Mouse (Mus musculus): Measurements from ENCODE around the gene Map4k3. TPM values are rescaled to one million over a fixed set of nuclear protein-coding genes. Genes with fewer than 3 reads are reported as not detected.
A peak's percentile ranks its signal among the peaks of the same experiment; 100 is the strongest.

Gene Map4k3
- total RNA-seq, 2 experiments from 2014 or later, result 8.7 to 10.0 TPM

DNA sequence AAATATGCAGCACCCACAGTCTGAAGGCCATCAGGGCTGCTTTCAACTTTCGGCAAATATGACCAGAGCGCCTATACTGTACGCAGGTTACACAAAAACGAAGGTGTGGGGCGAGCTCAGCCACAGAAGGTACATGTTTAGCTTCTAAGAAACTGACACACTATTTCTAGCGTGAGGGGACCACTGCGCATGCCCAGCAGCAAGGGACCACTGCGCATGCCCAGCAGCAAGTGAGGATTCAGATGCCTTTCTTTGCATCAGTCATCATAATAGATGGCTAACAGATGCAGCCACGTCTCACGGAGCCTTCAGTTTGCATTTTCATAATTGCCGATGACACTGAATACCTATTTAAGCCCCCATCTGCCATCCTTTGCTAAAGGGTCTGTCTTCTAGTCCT lies 39.6 kb downstream of the Map4k3 start:
- no peak for ATAC-seq (replicated peaks; ENCODE audit: poor library complexity)

DNA sequence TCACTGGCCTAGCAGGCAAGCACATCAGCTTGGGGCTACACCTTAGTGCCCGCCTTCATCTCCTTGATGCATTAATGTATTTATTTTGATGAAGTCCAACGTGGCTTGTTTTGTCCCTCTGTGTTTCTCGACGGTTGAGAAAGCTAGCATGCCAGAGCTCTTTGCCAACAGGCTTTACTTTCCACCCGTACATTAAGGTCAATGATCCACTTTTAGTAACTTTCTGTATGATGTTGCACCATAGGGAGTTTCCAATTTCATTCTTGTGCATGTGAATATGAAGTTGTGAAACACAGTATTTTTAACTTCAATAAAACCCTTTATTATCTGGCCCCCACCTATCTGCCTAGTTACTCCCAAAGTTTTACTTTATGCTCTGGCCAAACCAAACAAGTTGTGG lies 42.2 kb downstream of the Map4k3 start:
- ATAC-seq (replicated peaks; ENCODE audit: poor library complexity), result no peak

DNA sequence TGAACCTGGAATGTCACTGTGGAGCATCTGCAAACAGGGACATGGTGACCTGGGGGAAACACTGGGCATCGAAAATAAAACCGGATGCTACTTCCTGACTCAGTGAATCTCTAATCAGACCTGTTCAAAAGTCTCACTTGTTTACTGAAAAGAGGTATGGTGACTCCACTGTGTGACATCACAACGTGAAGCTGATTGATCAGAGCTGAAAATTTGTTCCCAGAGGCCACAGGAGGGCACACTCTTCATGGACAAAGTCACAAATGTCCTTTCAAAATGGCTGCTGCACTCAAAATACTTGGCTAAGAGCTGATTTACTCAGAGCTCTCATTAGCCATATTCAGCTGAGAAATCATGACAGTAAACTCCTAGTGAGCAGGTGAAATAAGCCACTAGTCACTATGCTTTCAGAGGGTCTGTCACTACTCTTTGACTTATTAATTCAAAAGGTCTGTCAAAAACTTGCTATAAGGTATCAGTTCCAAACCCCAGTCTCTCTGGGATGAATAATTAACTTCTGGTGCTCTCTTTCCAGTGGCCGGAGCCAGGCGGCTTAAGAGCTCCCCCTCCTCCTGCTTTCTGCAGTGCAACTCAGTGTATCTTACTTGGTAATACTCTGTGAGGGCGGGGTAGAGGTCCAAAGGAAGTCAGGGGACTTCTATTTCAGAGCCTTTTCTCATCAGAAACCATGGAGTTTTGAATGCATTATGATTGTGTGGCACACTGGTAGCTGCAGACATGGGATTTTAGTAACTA lies 44.3 kb downstream of the Map4k3 start:
- ATAC-seq (replicated peaks; ENCODE audit: poor library complexity), result peak; percentile 66

DNA sequence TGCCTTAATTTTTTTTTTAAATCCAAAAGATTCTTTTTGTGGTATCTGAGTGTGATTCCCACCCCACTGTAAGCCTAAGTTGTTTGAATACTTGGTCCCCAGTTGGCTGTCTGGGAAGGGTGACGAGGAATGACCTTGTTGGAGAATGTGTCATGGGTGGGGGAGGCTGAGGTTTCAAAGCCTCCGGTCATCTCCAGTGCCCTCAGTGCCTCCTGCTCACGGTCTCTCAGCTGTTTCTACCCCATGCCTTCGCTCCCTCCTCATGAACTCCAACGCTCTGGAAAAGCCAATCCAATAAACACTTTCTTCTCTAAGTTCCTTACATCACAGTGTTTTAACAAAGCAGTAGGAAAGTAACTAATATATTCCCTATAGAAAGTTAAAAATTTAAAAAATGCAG lies 45.2 kb downstream of the Map4k3 start:
- no peak for ATAC-seq (replicated peaks; ENCODE audit: poor library complexity)

DNA sequence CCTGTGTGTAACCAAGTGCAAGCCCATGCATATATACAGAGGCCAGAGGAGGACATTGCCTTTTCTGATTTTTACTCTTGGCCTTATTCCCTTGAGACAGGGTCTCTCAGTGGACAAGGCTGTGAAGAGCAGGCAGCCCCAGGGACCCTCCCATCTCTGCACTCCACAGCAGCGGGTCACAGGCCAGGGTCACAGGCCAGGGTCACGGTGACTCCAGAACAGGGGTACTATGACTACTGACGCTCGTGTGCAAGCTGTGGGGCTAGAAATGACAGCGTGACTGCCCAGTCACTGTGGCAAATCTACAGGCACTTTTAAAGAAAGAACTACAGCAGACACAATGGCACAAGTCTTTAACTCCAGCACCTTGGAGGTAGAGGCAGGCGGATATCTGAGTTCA lies 50.1 kb downstream of the Map4k3 start:
- no peak for ATAC-seq (replicated peaks; ENCODE audit: poor library complexity)

DNA sequence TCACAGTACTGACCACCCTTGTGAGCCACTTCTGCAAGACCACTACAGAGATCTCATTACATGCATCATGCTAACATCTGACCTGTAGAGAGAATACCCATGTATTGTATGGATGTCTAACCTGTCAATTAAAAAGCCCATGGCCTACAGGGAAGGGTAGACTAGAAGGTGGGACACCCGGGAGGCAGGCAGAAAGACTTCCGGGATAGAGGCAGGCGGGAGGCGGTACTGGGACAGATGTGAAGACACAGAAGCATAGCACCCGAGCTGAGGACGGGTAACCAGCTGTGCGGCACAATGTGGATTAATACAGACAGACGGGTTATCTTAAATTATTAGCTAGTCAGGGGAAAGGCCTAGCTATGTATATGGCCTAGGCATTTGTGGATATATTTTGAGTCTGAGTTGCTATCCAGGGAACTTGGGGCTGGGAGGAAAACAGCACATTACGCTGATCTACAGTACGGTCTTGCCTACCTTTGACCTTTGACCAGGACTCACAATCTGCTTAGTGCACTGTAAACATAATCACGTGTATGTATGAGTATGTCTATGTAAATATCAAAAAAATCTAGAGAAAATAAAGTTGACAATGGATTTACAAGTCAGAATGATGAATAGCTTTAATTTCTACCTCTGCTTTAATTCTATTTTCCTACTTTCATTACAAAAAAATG lies 51.3 kb downstream of the Map4k3 start:
- ATAC-seq (replicated peaks; ENCODE audit: poor library complexity), result no peak

DNA sequence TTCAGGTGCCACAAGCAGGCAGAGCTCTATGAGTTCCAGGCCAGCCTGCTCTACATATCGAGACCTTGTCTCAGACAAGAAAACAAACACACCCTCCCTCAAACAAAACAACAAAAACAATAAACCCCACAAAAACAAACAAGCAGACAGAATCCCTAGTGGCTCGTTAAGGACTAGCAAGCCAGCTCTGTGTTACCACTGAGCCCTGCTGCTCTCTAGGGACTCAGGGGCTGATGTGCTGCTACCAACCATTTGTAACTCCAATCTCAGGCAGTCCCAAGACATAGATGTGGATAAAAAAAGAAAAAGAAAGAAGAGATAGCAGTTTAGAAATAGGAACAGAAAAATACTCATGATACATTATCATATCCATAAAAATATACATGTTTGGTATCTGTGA lies 52.1 kb downstream of the Map4k3 start:
- ATAC-seq (replicated peaks; ENCODE audit: poor library complexity), result no peak

DNA sequence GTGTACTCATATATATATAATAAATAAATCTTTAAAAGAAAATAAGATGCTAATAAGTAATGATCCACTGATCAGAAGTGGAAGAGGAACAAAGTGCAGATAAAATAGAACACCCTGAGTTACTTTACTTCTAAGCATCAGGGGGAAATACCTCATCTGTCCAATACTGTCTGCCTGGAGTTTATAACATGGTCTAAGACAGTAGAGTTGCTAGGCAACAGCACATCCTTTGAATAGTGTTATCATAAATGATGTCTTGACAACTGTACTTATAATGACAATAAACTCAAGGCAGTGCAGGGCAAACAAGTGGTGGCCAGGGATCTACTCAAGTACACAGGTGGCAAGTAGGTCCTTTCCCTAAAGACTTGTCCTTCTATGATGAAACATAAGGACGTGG lies 57.9 kb downstream of the Map4k3 start:
- no peak for ATAC-seq (replicated peaks; ENCODE audit: poor library complexity)

DNA sequence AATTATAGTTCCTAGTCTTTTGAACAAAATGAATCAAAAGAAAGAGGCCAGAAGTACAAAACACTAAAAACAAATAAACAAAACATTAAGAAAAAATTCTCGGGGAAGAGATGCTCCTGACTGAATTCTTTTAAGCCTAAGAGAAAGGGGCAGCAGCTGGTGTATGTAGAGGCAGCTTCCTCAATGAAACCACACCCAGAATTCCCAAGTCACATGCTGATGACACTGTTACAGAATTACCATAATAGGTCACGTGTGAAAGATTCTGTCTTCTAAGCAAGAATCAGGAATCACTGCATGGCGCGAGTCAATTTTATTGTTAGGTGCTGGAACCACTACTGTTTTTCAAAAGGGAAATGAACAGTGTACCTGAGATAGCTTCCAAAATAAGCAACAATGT lies 64.7 kb downstream of the Map4k3 start:
- no peak for ATAC-seq (replicated peaks; ENCODE audit: poor library complexity)

DNA sequence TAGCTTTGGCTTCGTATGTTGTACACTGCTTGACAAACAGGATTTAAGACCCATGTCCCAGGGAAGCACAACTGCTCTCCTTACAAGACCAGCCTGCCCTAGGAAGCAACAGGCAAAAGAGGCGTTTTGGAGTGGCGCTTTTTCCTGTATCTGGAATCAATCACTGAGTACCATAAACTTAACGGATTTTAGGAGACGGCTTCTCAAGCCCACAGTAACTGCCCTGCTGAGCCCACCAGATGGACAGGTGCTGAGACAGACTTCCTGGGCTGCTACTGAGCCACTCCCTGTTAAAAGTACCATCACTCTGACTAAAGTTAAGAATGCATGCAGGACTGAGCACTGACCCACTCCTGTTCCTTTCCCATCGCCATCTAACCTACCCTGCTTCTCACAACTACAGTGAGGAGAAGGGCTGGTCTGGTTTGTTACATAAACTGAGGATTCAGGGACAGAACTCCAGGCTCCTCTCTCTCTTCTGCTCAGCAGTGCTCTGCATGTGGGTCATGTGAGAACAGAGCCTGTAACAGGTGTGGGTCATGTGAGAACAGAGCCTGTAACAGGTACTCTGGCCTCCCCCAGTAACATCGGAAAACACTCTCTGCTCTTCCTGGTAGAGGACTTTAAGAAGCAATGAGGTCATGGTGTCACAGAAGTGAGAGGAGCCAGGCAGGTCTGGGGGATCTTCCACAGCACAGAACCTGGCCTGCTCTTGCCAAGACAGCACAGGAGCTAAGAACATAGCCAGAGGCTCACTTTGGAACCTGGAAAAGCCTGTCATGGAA lies 65.3 kb downstream of the Map4k3 start:
- no peak for ATAC-seq (replicated peaks; ENCODE audit: poor library complexity)

DNA sequence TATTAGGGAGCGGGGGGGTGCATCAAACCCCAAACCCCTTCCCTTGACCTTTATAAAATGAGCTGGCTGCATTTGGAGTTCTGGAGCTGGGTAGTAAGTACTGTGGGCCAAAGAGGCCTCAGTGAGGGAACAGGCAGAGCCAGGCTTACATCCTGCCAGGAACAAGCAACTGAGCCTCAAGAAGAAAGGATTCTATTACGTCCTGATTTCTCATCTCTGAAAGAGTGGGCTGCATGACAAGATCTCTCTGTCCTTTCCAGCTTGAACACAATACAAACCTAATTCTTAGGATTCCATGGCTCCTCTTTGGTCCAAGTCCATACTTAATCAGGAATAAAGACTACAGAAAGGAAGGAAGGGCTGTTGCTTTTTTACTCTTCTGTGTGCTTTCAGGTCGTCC lies 66.4 kb downstream of the Map4k3 start:
- no peak for ATAC-seq (replicated peaks; ENCODE audit: poor library complexity)

DNA sequence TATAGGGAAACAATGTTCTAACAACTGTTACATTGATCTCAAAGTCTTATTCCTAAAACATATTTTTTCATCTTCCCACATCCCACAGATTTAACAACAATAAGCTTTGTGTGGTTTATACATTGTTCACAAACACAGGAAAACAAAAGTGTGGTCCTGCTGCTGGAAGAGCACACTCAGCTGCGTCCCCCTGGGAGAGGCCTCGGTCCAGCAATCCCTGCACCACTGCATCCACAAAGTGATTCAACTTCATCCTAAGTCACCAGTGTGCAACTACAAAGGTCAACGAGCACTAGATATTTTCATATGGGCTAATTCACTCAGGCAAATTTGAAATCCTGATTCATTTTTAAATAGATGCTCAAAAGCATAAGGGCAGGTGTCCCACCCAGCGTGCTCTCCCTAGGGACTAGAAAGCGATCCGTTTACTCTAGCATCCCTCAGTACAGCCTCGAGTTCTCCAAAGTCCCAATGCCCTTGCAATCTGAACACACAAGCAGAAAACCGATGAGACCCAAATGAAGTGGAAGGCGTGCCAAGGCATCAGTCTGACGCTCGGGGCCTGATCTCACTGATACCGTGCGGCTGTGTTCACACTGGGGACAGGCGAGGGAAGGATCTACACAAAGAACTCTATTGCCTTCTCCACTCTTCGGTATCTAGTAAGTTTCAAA lies 67.4 kb downstream of the Map4k3 start:
- no peak for ATAC-seq (replicated peaks; ENCODE audit: poor library complexity)

DNA sequence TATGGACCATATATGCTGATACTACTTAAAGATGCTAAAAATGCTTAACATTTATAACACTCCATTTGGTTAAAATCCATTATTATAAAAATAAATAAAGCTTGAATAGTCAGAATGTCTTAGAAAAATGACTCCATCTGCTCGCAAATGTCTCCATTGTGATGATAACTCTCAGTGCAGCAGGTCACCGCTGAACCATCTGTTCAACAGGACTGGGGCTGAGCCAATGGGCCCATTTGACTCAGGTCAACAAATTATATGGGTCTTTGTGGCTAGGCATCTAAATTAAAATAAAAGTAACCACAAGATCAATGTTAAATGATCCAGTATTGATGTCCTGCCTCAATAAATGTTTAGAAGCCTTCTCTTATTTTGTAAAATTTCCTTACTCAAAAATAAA lies 68.1 kb downstream of the Map4k3 start:
- no peak for ATAC-seq (replicated peaks; ENCODE audit: poor library complexity)

DNA sequence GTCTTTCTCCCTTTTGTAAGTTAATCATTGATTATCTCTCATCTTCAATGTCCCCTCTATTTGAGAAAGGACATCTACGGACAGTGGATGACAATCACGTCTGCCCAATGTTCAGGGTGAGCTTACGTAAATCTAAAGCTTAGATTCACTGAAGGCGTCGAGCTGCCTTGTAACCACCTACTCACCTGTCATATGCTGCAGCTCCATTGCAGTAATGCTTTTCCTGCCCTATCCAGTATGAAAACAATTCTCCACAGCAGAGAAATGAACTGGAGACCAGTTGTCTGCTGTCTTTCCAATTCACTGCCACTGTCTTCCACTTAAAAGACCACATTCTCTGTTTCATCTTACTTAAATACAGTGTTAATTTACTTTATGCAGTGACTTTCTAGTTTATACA lies 68.5 kb downstream of the Map4k3 start:
- no peak for ATAC-seq (replicated peaks; ENCODE audit: poor library complexity)

DNA sequence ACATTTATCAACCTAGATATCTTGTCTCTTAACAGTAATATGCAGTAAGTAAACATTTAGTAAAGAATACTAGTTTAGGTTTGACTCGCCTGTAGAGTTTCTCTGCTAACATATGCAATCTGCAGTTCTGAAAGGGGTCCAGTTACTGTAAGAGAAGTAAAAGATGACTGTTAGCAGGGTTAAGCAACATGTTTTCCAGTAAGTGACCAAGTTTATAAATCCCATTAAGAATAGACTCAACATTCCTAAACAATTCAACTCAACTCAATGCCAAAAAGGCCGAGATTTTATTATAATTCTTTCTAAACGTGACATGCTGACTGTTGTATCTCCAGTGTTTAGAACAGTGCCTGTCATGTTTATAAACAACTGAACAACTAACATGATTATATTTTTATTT lies 74.0 kb downstream of the Map4k3 start:
- no peak for ATAC-seq (replicated peaks; ENCODE audit: poor library complexity)

DNA sequence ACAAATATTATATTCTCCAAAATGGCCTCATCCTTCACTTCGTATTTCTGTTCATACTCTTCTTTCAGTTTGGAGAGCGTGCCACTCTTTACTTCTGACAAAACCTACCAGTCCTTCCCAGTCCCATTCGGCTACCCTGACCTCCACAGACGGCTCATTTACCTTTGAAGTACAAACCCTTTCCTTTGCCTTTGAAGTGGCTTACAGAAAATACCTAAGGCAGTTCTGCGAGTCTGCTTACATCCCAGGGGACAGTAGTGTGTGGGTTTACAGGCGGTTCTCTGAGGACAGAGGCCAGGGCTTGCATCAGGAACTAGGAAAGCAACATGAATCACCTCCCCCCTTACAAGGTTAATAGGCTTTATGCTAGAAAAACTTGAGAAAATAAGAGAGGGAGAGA lies 75.5 kb downstream of the Map4k3 start:
- ATAC-seq (replicated peaks; ENCODE audit: poor library complexity), result no peak

DNA sequence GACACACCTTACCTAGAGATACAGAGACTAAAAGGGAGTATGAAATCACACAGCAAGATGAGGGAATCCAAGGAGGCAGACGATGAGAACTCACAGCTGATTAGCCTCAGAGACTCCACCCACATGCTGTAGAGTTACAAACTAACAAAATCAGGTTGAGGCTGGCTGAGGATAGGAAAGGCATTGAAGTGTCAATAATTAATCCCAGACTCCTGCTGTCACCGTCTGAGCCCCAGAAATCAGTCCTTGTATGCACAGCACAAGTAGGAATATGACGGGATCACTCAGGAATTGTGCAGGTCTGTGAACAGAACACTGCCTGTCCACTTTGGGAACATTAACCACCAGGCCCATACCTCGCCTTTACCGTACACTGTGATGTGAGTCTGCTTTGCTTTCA lies 81.4 kb downstream of the Map4k3 start:
- ATAC-seq (replicated peaks; ENCODE audit: poor library complexity), result no peak

DNA sequence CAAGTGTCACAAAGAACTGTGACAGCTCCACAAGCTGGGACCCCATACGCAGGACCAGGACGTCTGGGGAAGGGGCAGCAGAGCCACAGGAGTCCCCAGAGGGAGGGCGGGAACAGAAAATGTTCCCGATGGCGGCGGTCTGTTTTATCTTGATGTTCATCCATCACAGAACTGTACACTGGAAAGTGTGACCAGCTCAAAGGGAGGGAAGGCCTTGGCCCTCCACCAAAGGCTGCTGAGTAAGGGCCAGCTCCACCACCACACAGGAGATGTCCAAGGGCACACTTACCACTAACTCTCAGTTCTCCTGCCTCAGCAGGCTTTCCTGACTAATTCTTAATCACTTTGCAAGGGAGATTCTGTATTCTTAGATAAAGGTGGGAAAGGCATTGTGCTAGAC lies 82.2 kb downstream of the Map4k3 start:
- ATAC-seq (replicated peaks; ENCODE audit: poor library complexity), result no peak

DNA sequence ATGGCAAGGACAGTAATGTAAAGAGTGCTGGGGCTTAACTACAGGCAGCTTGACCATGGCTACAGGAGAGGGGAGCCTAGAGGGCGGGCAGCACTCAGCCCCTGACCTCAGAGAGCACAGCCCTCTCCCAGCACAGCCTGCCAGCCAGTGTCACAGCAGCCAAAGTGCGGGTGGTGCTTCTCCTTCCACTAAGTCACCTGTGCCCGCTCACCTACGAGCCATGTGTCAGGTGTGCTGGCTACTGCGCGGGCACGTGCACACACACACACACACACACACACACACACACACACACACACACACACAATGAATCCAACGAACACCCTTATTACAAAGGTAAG lies 82.6 kb downstream of the Map4k3 start:
- ATAC-seq (replicated peaks; ENCODE audit: poor library complexity), result no peak

DNA sequence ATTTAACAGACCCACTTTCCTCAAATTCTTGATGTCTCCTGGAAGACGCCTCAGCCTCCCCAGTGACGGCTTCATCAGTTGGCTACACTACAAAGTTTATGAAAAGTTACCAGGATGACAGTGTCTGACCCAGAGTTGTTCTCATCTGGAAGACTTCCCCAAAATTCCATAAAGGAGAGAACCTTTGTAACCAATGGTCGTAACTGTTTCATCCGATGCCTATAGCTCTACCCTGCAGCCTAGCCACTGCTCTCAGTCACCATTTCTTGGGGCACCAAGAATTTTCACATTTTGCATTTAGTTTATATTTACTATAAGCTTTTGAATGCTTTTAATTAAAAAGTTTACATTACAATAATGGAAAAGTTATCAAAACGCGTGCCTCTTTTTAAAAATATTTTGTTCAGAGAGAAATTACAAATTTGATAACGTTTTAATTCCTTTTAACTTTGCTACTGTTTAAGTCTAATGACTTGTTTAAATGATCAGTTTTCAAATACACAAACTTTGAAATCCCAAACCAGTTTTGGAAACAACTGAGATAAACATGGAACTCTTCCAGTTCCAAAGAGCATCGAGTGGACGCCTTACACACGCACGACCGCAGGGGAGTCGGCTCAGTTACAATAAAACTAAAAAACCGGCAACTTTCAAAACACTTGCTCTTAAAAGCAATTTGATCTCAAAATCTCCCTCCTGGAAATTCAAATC lies 83.1 kb downstream of the Map4k3 start:
- no peak for ATAC-seq (replicated peaks; ENCODE audit: poor library complexity)

DNA sequence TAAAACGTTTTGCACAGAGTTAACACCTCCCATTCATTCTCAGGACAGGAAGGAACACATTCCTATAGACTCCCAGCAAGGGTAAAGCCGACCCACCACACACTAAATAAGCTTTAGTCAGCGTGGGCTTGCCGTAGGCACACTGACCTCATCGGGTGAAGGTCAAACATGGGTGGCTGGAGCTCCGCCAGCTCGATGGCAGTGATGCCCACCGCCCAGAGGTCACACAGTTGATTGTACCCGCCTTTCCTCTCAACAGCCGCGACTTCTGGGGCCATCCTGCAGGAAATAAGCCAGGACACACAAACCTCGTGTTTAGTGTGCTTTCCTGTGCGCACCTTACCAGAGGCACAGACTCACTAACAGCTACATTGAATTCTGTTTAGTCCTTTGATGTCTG lies 83.7 kb downstream of the Map4k3 start:
- no peak for ATAC-seq (replicated peaks; ENCODE audit: poor library complexity)
